Mouse (Mus musculus) Patski (cell line): Measurements from ENCODE around the gene Arl8b. TPM values are rescaled to one million over a fixed set of nuclear protein-coding genes. Genes with fewer than 3 reads are reported as not detected.

Experiments used
- ATAC-seq: fragments of 100-300 bp; one replicate; pipeline ENCODE4 v1.8.0; 2021
- CTCF ChIA-PET: fragments of 350-600 bp; sonication (Branson Sonifier 250); formaldehyde crosslinking; loops from one replicate; lab custom pipeline; 2022; ENCODE audit warnings: inconsistent platforms; lab: Charles Lee
- POLR2A ChIA-PET: fragments of 350-600 bp; sonication (Branson Sonifier 250); formaldehyde crosslinking; loops from one replicate; lab custom pipeline; 2022; ENCODE audit warnings: antibody characterized with exemption, inconsistent platforms; lab: Charles Lee
- DNase-seq: peaks from one replicate; pipeline ENCODE4 v3.0.0-alpha.2; 2011; ENCODE audit warnings: low read depth, low spot score
- H3K27me3 ChIP-seq: fragments of 371-371 bp; one replicate; pipeline ENCODE4 v1.5.1; 2021
- CTCF ChIP-seq: fragments of 100-300 bp; IDR thresholded peaks from one replicate; pipeline ENCODE4 v1.5.1; 2021
- in situ Hi-C: fragments of 300-500 bp; cut with MboI; formaldehyde crosslinking; loops from 3 replicates; pipeline ENCODE4 v1.11.1; 2018; ENCODE audit warnings: low pct_unique_long_range_greater_than_20kb, mixed read lengths
- polyA plus RNA-seq: library from polyadenylated mRNA; unstranded; gene quantifications from one replicate; pipeline ENCODE4 v1.2.3, GENCODE M21; 2021

Gene Arl8b
- polyA plus RNA-seq, 1 experiment from 2014 or later: 89.6 TPM

DNA sequence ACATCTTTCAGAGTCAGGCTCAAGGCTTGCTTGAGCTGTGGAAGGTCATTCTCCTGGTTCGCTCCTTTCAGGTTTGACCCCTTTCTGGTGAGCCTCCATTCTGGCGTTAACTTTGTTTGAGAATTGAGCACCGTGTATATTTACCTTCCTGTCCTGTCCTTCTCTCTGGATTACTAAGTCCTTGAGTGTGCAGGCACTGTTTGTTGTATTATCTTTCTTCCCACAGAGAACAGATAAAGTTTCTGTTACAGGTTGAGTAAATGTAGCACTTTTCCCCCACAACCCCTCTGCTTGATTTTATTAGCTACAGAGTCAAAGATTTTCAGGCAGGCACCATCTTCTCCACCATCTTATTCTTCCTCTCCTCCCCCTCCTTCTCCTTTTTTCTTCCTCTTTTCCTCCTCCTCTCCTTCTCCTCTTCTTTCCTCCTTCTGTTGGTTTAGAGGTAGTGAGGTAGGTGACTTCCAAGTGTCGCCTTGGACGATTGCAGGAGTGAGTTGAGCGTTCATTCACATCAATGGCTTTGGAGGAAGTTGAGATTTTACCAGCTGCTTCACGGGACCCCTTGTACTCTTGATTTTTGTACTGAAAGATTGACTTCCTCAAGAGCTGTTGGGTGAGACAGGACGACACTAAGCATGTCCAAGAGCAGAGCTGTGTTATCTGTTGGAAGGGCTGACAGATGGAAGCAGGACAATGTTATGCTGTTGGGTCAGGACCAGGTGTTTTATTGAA lies 51.2 kb downstream of the Arl8b start:
- H3K27me3 ChIP-seq: no peaks in the 10 kb centered on the region
- ChIA-PET CTCF (interaction anchor here (1.5 to 2.1 kb wide), 2 partner anchors 9 to 10 kb away, joined by 3 to 7 read pairs; no protein-coding TSS in a partner anchor), POLR2A (no interaction called here)
- ATAC-seq (no peak), DNase-seq (no peak)
- TF ChIP-seq CTCF: no peak
- in situ Hi-C loops: no loop called here

DNA sequence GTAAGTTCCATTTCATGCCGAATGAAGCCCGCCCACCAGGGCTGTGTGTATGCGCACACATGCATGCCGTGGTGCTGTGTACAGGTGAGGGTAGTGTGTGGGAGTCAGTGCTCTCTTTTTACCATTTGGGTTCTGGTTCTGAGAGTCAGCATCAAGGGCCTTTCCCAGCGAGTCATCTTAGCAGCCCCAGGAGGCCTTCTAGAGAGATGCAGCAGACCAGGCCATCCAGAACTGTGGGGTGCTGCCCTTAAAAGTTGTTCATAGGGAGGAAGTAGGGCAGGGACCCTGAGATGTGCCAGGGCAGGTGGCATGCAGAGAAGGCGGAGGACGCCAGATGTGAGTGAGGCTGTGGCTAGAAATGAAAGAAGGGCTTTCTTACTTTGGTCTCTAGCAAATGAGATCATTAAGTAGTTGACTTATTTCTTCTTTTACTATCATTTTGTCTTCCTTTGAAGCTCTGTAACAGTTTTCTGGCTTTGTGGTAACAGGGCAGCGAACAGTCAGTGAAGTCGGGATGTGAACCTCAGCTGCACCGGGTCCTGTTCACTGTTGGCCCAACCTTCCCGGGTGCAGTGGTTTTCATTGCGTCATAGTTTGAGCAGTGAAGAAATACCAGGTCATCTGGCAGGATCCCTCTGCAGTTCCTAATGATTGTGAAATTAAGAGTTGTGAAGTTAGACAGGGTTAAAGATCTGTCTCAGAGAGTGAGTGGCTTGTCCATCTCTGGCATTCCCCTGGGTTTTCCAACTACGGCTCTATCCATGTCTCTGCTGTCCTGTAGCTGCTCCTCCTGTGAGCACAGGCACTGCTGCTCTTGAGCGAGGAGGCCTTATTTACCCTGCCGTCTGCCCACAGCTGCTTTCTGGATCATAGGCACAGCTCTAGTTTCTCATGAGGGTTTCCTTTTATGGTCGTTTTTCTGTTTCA lies 53.1 kb downstream of the Arl8b start:
- in situ Hi-C loops: no loop called here
- no peak for DNase-seq
- ATAC-seq: peak; percentile 44
- TF ChIP-seq CTCF: no peak
- CTCF ChIA-PET: no interaction called here
- POLR2A ChIA-PET: interaction anchor here (0.7 kb wide), 1 partner anchor 1950 kb away, joined by 3 read pairs; no protein-coding TSS in a partner anchor
- no peaks in the 10 kb centered on the region for H3K27me3 ChIP-seq

DNA sequence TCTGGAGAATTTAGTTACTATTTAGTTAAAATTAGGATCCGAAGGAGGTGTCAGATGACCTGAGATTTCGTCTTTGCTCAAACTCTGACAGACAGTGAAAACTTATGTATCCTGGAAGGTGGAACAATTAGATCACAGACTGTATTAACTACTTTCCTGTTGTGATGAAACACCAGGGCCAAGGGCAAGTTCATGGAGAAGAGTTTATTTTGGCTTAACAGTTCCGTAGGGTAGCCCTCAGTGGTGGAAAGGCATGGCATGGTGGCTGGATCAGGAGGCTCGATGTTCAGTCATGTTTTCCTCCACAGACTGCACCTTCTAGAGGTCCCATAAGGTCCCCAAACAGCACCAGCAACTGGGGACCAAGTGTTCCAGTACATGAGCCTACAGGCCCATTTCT lies 54.2 kb downstream of the Arl8b start:
- DNase-seq (no peak), ATAC-seq (no peak)
- ChIA-PET POLR2A (no interaction called here), CTCF (interaction anchor here (1.1 to 1.7 kb wide), 2 partner anchors 15 to 18 kb away, joined by 4 to 6 read pairs; no protein-coding TSS in a partner anchor)
- TF ChIP-seq CTCF: no peak
- in situ Hi-C loops: no loop called here
- H3K27me3 ChIP-seq: no peaks in the 10 kb centered on the region

DNA sequence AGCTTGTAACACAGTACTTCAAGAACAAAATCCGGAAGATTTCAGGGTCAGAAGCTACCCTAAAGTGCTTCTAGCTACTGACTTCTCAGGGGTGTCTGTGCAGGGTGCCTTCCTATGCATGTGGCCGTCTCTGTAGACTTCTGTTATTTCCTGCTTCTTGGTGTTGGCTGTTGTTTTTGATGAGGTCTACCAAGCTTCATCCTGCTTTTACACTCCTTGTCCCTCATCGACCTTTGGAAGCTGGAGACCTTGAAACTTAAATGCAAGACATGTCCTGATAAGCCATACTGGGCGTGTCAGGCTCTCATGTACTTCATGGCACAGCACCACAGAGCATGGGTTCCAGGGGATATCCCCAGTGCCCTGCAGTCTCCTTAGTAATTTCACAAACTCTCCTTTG lies 55.1 kb downstream of the Arl8b start:
- DNase-seq (no peak), ATAC-seq (no peak)
- no peaks in the 10 kb centered on the region for H3K27me3 ChIP-seq
- no peak for TF ChIP-seq CTCF
- in situ Hi-C loops: no loop called here
- ChIA-PET CTCF (interaction anchor here (1.1 to 1.7 kb wide), 2 partner anchors 14 to 17 kb away, joined by 4 to 6 read pairs; no protein-coding TSS in a partner anchor), POLR2A (no interaction called here)

DNA sequence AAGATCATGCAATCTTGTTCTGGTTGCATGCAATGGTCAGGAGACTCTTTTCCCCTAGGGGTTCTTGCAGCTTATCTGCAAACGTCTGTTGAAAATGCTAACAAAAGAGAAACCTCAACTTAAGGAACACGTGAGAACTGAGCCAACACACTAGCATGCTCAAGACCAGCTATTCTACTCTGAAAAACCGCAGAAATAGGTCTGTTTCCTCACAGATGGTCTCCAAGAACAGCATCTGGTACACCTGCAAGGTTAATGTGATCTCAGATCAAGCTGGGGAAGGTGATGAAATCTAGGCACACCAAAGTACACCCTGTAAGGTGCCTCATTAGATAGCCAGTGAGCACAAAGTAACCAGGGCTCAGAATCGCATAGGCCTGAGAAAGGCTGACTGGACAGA lies 56.5 kb downstream of the Arl8b start:
- CTCF ChIA-PET: no interaction called here
- POLR2A ChIA-PET: no interaction called here
- no peaks in the 10 kb centered on the region for H3K27me3 ChIP-seq
- in situ Hi-C loops: no loop called here
- DNase-seq: no peak
- no peak for TF ChIP-seq CTCF
- no peak for ATAC-seq

DNA sequence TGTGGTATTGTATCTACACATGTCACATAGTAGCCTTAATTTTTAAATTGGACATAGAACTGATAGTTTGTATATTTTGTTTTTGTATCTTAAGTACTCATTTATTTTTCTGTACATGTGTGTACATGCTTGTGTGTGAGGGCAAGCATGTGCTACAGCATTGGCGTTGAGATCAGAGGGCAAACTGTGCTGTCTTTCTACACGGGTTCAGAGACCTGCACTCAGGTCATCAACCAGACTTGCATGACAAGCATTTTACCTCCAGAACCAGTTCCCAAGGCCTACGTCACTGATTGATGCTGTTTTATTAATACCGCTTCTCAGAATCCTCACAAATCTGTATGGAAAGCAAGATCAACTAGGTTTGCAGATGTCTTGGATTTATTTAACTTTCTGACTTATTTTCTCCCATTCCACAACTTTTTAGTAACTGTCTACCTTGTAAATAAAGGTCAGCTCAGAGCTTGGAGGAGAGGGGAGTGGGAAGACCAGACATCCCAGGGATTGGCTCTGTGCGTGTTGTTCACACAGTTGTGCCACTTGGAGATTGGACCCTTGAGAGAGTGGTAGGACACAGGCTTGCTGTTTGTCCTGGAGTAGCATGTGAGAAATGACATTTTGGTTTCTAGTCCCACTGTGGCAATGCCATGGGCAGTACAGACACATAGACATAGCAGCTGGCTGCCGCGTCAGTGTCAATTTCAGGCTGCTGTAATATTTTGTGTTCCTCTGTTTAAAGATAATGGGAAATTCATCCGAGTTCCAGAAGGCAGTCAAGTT lies 58.2 kb downstream of the Arl8b start:
- ChIA-PET CTCF (no interaction called here), POLR2A (no interaction called here)
- no peak for TF ChIP-seq CTCF
- ATAC-seq (no peak), DNase-seq (no peak)
- H3K27me3 ChIP-seq: no peaks in the 10 kb centered on the region
- in situ Hi-C loops: no loop called here

DNA sequence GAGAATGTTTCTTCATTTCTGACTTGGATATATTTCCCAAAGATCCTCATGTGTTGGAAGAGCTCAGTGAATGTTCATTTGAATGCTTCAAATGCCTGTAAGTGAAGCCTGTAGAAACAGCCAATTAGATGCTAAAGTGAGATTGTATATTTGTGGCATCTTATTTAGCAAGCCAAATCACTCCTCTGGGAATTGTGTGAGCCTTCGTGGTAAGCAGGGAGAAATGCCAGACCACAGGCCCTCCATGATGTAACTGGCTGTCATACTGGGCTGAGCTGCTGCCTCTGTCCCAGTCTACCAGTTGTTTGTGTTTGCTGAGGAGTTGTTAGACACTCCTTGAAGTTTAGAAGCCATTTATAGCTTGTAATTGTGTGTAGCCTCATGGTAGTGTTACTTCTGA lies 60.8 kb downstream of the Arl8b start:
- no peaks in the 10 kb centered on the region for H3K27me3 ChIP-seq
- peak; percentile 37 for DNase-seq
- ChIA-PET CTCF (interaction anchor here (0.7 to 1.9 kb wide), 5 partner anchors 10 to 50 kb away, joined by 3 to 7 read pairs (median 3); no protein-coding TSS in a partner anchor), POLR2A (no interaction called here)
- in situ Hi-C loops: no loop called here
- TF ChIP-seq CTCF: no peak
- ATAC-seq: peak; percentile 73

DNA sequence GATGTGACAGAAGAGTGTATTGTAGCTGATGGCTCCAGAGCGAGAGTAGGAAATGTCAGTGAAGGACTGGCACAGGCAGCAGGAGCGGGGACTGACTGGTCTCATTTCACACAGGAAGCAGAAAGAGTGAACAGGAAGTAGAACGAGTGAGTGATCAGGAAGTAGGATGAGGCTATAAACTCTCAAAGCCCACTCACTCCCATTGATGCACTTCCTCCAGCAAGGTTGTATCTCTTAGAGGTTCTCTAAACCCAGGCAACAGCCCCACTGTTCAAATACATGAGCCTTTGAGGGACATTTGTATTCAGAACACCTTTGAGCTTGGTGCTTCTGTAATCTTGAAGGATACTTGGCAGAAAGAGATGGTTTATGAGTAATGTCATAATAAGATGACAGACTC lies 61.2 kb downstream of the Arl8b start:
- POLR2A ChIA-PET: no interaction called here
- no peaks in the 10 kb centered on the region for H3K27me3 ChIP-seq
- CTCF ChIA-PET: interaction anchor here (1.0 to 1.9 kb wide), 5 partner anchors 10 to 110 kb away, joined by 3 to 7 read pairs (median 3); no protein-coding TSS in a partner anchor
- in situ Hi-C loops: no loop called here
- DNase-seq: no peak
- ATAC-seq: no peak
- no peak for TF ChIP-seq CTCF

DNA sequence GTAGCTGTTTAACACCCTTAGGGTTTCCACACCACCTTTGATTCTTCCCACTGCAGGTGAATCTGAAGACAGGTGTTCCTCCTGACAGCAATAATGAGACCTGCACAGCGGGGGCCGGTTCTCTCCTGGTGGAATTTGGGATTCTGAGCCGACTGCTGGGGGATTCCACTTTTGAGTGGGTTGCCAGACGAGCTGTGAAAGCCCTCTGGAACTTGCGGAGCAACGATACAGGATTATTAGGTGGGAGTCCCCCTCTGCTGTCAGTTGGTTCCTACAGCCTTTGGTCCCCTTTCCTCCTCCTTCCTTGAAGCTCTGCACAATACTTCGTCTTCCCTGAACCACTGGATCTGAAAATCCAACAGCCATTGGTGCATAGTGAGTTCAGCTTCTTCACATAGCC lies 61.9 kb downstream of the Arl8b start:
- DNase-seq (no peak), ATAC-seq (no peak)
- TF ChIP-seq CTCF: no peak
- no peaks in the 10 kb centered on the region for H3K27me3 ChIP-seq
- in situ Hi-C loops: no loop called here
- CTCF ChIA-PET: interaction anchor here (1.0 kb wide), 1 partner anchor 109 kb away, joined by 3 read pairs; no protein-coding TSS in a partner anchor
- POLR2A ChIA-PET: interaction anchor here (0.7 kb wide), 1 partner anchor 26 kb away, joined by 3 read pairs; no protein-coding TSS in a partner anchor
